Mouse (Mus musculus): ENCODE data around the gene Slc51a.

Gene Slc51a

GRCm38 (mm10) chr16:32487234-32488111, at the start of gene Slc51a:
TSS of gene Slc51a (minus strand) at chr16:32487879.
- no peak for DNase-seq (ENCODE audit: low read depth, low spot score)

- DNase-seq (ENCODE audit: low read depth, low spot score) = no peak
Measured at GRCm38 (mm10) chr16:32535157-32535751, 47.6 kb upstream of the Slc51a start.

- DNase-seq (ENCODE audit: low read depth, low spot score) = no peak
Measured at GRCm38 (mm10) chr16:32532878-32533826, 45.5 kb upstream of the Slc51a start.

DNA sequence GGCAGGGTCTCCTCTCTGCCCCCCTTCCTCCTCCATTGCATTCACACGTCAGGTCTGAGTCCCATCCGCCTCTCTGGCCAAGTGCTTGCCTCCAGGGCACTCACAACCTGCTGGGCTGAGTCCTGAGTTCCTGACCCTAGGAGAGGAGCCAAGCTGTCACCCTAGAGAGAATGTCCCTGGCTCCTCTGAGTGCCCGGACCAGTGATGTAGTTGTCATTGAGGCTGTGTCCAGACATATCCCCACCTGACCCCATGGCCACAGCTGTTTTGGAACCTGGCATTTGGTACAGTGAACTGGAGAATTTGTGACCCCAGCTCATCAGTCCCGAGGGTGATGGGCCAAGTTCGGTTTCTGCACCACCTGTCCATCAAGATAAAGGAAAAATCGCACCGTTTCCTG, 39.2 kb upstream of the Slc51a start:
- DNase-seq (ENCODE audit: low read depth, low spot score) = no peak

DNA sequence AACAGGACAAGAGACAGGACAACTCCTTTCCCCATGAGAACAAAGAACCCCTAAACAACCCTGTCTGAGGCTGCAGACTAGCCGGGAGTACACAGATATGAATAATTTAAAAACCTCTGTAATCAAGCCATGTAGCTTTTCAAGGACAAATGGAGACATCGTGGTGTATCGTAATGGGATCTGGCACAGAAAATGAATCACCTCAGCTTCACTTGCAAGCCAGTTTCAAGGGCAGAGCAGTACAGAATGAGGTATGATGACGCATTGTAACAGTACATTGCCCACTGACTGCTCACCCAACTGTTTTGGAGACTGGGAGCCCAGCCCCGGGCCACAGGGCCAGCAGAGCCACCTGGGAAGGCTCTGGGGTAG, 36.6 kb upstream of the Slc51a start:
- no peak for DNase-seq (ENCODE audit: low read depth, low spot score)

GRCm38 (mm10) chr16:32523462-32524243, 36.0 kb upstream of the Slc51a start:
- peak; percentile 56 for DNase-seq (ENCODE audit: low read depth, low spot score)

DNA sequence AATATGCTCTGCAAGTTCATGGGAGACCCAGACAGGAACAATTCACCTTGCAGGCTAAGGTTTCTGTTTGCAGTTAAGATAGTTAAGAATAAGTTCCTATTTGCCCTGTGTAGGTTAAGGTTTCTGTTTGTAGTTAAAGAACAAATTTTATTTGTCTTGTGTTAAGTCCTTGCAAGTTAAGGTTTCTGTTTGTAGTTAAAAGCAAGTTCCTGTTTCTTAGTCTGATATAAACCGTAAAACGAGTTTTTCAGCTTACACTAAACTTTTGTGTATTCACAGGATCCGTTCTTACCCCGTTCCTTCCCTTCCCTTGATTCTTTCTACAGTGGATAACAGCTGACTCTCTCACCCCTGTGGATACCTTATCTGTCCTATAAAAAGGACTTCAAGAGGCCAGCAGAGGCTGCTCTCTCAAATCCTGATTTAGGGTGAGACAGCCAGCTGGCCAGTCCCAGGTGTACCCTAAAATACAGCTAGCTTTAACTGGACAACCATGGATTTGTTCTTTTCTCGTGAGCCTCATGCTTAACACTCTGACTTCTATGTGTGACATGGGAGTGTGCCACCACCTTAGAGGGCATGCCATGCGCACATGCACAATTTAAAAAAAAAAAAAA, 35.0 kb upstream of the Slc51a start:
- DNase-seq (ENCODE audit: low read depth, low spot score) = no peak

- DNase-seq (ENCODE audit: low read depth, low spot score) = no peak
Measured at GRCm38 (mm10) chr16:32520372-32520748, 32.7 kb upstream of the Slc51a start.

DNA sequence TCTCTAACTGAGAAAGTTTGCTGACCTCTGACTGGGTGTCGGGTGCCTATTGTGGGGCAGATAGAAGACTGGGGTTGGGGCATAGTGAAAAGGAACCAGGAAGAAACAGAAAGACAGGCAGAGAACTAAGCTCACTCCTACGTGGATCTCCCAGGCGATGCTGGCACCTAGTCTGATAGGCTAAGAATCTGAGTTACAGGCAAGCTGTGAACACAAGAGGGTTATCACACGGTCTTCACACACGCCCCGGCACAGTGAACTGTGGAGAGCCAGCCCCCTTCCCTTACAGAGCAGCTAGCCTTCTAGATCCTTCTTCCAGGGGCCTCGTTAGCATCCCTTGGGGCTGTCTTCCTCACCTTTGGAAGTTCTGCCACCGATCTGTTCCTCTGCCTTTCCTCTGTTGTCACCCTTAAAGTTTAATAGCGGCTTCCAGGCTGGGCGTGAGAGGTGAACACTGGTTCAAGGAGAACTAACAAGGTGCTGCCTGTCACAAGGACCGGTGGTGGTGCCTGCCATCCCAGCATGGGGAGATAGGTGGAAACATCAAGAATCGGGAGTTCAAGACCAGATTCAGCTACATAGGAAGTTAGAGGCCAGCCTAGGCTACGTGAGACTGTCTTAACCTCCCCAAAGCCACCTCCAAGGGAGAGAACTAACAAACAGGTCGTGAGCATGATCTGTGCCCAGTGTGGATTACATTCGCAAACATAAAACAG, 32.1 kb upstream of the Slc51a start:
- DNase-seq (ENCODE audit: low read depth, low spot score) = no peak

- no peak for DNase-seq (ENCODE audit: low read depth, low spot score)
Measured at GRCm38 (mm10) chr16:32517785-32518481, 30.3 kb upstream of the Slc51a start.

DNA sequence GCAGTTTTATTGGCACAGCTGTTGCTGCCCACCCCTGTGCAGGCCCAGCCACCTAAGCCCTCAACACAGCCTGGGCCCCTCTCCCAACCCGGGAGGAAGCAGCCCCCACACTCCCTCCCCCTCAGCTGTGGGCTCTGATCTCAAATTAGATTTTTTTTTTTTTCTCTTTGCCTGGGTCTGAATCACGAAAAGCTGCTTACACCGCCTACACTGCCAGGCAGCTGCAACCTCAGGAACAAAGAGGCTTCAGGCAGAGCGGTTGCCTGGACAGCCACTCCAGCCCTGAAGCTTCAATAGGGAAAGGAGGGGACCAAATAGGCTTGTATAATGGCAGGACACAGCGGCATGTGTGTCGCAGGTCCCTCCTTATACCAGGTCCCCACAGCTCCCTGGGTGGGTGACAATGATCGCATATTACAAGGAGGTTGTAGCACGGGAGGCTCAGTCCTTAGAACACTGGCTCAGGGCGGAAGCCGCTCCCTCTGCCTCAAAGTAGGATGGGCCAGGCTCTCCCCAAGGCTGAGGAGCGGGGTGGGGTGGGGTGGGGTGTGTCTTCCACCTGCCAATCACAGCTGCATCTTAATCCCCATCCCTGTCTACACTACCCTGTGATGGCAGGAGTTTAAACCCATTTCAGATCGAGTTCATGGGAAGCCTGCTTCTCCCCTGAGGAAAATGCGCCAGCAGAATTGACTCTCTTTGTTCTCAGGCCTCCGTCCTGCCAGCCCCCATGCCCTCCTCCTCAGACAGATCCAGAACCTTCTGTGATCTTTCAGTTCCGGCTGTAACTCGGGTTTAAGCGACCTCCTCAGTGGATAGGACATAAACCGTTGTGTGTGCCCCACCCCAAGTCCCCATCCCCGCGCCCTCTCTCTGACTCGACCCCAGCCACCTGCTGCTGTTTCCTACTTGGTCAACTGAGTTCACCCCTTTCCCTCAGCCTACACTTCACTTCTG, 28.6 kb upstream of the Slc51a start:
- DNase-seq (ENCODE audit: low read depth, low spot score) = peak; percentile 11

GRCm38 (mm10) chr16:32513948-32514347, 26.3 kb upstream of the Slc51a start:
- DNase-seq (ENCODE audit: low read depth, low spot score) = no peak

DNA sequence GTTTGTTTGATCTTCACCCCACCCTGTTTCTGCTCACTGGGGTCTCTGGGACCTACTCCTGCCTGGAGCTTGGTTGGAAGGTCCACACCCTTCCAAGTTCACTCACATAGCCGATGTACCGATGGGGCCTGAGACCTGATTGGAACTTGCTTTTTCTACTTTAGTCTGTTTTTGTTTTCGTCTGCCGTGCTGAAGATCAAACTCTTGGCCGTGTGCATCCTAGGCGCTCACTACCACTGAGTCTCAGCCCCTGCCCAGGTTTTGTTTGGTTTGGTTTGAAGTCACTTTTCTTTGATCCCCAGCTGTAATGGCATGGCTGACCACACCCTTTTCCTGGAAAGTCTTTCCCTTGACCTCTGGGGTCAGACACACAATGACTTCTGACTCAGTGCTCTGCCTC, 25.7 kb upstream of the Slc51a start:
- no peak for DNase-seq (ENCODE audit: low read depth, low spot score)

- no peak for DNase-seq (ENCODE audit: low read depth, low spot score)
Measured at GRCm38 (mm10) chr16:32512921-32513320, 25.2 kb upstream of the Slc51a start.

DNA sequence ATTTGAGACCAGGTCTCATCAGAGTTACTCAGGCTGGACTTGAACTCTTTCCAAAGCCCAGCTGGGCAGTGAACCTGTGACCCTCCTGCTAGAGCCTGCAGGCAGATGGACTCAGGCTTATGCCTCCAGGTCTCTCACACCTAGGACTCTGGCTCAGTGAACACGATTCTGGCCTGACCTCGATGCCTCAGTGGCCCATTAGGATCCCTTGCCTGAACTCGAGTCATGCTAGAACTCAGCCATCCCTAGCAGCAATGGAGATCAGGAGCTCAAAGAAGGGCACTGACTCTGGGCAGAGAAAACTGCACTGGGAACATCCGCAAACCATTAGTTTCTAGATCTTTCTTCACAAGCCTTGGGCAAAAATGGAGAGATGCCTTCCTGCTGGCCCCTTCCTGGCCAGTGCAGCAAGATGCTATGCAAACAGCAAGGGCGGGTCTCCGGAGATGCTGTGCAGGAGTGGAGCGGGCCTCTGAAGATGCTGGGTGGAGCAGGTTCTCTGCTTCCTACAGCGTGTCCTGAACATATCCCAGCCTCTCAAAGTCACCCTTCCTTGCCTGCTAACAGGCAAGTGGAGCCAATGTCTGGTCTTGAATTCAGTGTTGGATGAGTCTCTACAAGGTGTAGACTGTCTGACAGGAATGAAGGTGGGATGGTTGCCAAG, 24.3 kb upstream of the Slc51a start:
- no peak for DNase-seq (ENCODE audit: low read depth, low spot score)

- no peak for DNase-seq (ENCODE audit: low read depth, low spot score)
Measured at GRCm38 (mm10) chr16:32511338-32511734, 23.7 kb upstream of the Slc51a start.

DNA sequence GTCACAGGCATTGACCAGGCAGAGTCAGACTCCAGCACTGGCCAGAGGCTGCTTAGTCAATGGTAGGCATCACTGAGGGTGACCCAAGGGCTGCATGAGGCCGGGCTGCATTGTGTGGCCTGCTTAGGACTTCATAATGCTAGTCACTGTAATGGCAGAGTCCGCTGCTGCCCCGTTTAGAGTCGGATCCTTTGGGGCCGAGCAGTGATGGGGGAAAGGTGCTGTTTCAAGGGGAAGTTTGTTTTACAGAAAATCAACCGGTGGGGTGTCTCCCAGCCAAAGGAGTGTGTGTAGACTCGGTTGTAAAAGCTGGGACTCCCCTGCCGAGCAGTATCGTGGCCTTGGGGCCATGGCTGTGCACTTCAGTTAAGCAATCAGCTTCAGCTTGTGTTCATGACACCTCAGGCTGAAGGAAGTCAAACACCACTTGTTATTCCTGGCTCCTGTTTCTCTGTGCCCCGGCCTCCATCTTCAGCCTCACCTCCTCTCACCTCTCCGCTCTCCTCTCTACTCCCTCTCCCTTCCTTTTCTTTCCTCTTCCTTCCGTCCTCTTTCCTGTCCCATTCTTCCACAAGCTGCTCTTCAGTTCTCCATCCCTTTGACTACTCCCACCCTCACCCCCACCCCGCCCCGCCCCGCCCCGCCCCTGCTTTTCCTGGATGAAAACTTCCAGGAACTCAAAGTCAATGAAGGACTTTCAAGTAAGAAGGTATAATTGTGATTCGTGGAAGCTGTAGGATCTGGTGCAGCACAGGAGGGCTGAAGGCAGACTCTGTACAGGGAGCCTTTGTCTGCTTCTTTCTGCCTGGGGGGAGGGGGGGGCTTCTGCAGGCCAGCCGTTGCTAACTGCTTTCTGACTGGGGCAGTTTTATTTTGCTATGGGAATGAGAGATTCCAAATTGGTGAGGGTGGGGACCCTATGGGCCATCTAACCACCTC, 23.0 kb upstream of the Slc51a start:
- DNase-seq (ENCODE audit: low read depth, low spot score) = no peak

All from 3T3-L1 (cell line).